Mouse (Mus musculus) heart, postnatal 36 days (tissue): Measurements from ENCODE around the gene Ppp5c. TPM values are rescaled to one million over a fixed set of nuclear protein-coding genes. Genes with fewer than 3 reads are reported as not detected.
"Not testable (repeated sequence)": the region's sequence is repeated elsewhere in the genome, so short reads cannot be mapped to it uniquely, and the experiment has no call there.

ENCODE experiments used
- DNase-seq, 2 experiments: peaks; one replicate each; pipeline ENCODE4 v3.0.0; 2021 to 2022
- intact Hi-C: fragments of 180-260 bp; cut with DNase I; formaldehyde crosslinking; loops from one replicate; pipeline ENCODE4 v1.15.1; 2025
- total RNA-seq, 2 experiments: library from RNA; stranded (reverse); gene quantifications; 2 replicates each; pipeline ENCODE4 v1.2.3; 2021

The Ppp5c gene
- total RNA-seq: 100 to 1,000 TPM; 107 to 109 TPM

DNA sequence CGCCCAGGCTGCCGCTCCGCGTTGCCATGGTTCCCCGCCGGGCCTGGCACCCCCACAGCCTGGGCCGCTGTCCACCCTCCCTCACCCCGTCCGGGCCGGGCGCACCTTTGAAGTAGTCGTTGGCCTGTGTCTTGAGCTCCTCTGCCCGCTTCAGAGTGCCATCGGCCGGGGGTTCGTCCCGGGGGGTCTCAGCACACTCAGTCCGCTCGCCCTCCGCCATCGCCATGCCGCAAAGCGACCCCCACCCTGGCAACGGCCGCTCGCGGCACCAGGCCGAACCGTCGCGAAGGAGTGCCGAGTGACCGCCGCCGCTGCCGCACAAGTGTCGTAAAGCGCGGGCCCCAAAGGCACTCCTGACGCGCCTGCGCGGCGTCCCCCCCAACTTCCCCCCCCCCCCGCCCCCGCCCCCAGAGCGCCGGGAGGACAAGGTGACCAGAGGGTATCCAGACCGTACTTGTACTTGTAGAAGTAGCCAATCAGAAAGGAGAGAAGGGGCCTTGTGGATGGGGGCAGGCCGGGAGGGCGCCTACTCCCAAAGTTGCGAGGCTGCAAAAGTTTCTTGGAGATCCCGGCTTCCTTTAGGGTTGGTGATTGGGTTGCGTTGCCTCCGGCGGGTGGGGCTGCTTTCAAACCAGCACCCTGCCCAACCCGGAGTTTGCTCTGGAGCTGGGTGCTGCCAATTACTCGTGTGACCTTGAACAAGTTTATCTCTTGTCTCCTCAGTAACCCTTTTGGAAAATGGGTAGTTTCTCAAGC lies at the start of gene Ppp5c:
Gene Ppp5c, minus strand, starts transcription at position 337 of the 756 bp plus-strand sequence.
- intact Hi-C loops: loop anchor here (2.0 kb wide), 1 partner anchor 27 kb away; no protein-coding TSS in a partner anchor

DNA sequence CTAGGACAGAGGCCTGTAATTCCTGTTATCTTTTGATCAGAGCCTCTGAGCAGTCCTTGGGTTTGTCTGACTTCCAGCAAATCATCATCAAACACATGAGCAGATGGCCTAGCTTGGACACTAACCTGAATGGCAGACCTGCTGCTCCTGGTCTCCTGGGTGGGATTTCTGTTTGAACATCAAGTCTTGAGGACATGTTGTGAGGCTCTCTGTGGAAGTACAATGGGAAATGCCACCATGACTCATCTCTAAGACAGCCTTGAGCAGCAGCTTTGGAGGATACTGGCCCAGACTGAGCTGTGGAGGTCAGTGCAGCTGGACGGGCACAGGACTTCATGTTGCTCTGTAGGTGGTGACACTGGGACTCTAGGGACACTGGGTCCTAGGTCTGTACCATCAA lies 48.8 kb upstream of the Ppp5c start:
- no peak for DNase-seq
- intact Hi-C loops: loop anchor here (10.0 kb wide), 1 partner anchor 1608 kb away; the partner anchor contains the start of gene Psg20

More for the DNA sequence above, at the start of gene Ppp5c:
- DNase-seq: peak; percentile 84 to 91

- intact Hi-C loops: loop anchor here (10.0 kb wide), 1 partner anchor 1611 kb away; the partner anchor contains the start of gene Psg20
- peak; percentile 50 to 55 for DNase-seq
These were observed 46.3 kb upstream of the Ppp5c start, which contains the start of gene Psg16 for GRCm38 (mm10) chr7:17073904-17074615. Gene Psg16 (plus strand): TSS chr7:17074040.

DNA sequence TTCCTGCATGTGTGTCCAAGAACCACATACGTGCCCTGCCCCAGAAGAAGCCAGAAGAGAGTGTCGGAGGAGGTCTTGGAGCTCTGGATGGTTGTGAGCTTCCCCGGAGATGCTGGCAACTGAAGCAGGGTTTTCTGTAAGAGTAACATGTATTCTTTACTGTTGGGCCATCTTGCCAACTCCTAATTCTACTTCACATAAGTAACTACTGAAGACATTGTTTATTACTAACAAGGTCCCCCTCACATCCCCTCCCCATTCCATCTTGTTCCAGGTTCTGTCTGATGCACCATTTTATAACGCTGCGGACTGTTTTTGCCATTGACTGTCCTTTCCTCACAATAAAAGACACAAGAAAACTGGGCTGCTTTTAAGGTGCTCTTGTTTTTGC lies 45.8 kb upstream of the Ppp5c start:
- no peak for DNase-seq
- intact Hi-C loops: loop anchor here (10.0 kb wide), 1 partner anchor 1611 kb away; the partner anchor contains the start of gene Psg20

DNA sequence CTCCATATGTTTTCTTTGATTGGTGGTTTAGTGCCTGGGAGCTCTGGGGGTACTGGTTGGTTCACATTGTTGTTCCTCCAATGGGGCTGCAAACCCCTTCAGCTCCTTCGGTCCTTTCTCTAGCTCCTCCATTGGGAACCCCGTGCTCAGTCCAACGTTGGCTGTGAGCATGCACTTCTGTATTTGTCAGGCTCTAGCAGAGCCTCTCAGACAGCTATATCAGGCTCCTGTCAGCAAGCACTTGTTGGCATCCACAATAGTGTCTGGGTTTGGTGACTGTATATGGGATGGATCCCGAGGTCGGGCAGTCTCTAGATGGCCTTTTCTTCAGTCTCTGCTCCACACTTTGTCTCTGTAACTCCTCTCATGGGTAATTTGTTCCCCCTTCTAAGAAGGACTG lies 39.9 kb upstream of the Ppp5c start:
- not testable (repeated sequence) for DNase-seq
- intact Hi-C loops: loop anchor here (2.0 kb wide), 1 partner anchor 117 kb away; no protein-coding TSS in a partner anchor

DNA sequence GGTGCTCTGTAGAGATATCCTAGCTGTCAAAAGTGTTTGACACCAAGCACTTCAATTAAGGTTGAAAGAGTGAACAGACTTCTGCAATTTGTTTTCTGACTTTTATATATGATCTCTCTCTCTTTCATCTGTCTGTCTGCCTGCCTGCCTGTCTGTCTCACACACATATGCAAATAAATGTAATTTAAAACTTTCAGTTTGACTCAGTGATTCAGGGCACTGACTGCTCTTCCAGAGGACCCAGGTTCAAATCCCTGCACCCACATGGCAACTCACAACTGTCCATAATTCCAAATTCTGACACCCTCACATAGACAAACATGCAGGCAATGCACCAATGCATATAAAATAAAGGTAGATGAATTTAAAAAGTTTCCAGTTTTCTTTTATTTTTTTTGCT lies 39.3 kb upstream of the Ppp5c start:
- no peak for DNase-seq
- intact Hi-C loops: loop anchor here (1.0 to 2.0 kb wide), 4 partner anchors 16 to 135 kb away; no protein-coding TSS in a partner anchor

DNA sequence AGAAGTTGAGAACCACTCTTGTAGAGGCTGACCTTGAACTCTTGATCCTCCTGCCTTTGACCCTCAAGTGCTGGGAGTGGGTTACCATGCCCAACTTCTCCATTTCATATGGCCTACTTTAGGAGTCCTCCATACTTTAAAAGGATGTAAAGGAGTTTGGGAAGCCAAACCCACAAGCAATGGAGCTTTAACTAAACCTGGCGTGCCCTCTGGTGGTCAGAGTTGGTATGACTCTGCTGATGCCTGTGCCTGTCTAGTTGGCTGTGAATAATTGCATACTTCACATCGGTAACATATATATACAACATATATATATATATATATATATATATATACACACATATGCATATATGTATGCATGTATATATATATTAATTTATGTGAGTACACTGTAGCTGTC lies 38.7 kb upstream of the Ppp5c start:
- intact Hi-C loops: loop anchor here (1.0 to 2.0 kb wide), 4 partner anchors 15 to 134 kb away; no protein-coding TSS in a partner anchor
- peak; percentile 91 to 95 for DNase-seq

GRCm38 (mm10) chr7:17065620-17066019 lies 37.9 kb upstream of the Ppp5c start:
- DNase-seq: no peak
- intact Hi-C loops: loop anchor here (1.0 to 2.0 kb wide), 4 partner anchors 14 to 133 kb away; no protein-coding TSS in a partner anchor

- DNase-seq: peak in 1 of 2 experiments; percentile 52
- intact Hi-C loops: no loop called here
These were observed 35.1 kb upstream of the Ppp5c start for GRCm38 (mm10) chr7:17062845-17063244.

GRCm38 (mm10) chr7:17062389-17062788 lies 34.7 kb upstream of the Ppp5c start, which contains the start of gene Hif3a:
Gene Hif3a (minus strand): TSS chr7:17062427.
- intact Hi-C loops: no loop called here
- DNase-seq: peak; percentile 53 to 65

DNA sequence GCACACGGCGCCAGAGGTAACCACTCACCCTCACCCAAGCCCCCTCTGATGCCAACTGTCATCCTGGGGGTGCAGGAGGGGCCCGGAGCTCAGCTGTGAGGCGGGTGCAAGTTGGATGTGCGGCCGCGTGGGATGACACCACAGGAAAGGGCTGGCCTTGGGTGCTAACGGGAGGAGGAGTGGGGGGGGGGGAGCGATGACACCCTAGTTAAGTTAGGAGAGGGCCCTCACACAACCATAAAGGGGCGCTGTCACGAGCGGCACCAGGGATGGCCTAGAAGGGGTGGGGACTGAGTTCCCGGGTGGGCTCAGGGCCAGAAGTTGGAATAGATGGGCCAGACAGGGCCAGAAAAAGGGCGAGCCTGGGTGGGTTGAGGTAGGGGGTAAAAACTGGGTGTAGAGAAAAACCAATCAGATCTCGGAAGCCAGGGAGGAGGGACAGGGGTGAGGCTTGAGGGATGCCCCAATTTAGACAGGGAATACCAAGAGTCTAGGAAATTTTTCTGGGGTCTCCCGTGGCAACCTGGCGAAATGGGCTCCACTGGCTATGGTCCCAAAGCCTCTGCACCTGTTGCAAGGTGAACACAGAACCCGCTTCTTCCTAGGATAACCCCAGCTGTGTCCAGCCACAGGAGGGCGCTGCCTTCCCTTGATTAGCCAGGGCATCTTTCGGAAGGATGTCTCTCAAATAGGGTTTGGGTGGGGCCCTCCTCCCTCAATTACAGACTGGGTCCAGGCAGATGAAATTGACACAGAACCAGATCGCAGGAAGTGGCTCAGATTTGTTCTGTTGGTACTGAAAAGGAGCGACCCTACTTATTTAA lies 33.3 kb upstream of the Ppp5c start:
- peak; percentile 48 to 70 for DNase-seq
- intact Hi-C loops: no loop called here

- DNase-seq: peak; percentile 98 to 99
- intact Hi-C loops: no loop called here
These were observed 32.5 kb upstream of the Ppp5c start for GRCm38 (mm10) chr7:17060031-17060781.

DNA sequence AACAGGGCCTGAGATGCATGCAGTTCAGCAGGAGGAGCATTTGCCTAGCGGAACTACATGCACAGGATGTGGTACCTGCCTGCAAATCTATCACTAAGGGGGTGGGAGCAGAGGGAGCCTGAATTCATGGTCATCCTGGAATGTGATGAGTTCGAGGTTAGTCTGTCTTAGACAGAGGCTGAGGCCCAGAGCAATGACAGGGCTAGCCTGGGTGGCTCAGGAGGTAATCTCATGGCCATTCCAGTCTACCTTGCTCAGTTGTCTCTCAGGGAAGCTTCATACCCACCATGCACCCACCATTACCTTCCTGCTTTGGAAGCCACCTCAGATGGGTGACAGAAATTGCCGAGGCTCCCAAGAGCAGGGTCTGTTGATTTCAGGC lies 31.7 kb upstream of the Ppp5c start:
- intact Hi-C loops: no loop called here
- peak; percentile 29 to 55 for DNase-seq

DNA sequence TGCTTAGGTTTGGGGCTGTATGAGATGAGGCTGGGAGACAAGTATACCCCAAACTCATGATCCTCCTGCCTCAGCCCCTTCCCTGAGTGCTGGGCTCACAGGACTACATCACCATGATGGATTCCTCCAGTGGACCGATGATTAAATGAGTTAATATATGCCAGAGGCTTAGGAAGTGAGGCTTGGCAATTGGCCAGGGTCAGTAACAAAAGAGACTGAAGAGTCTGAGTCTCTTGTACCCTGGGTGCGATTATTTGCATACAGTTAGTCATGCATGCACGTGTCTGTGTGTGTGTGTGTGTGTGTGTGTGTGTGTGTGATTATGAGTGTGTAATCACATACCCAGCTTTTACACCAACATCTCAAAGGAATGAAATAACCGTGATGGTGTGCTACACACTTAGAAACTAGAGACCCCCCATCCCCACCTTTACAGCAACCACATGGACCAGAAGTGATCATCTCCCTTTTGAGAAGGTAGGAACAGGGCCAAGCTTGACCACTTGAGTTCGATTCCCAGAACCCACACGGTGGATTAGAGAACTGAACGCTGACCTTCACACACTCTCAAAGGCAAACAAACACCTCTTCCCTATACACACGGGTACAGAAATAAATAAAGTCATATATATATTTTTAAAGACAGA lies 31.2 kb upstream of the Ppp5c start:
- DNase-seq: peak in 1 of 2 experiments; percentile 60
- intact Hi-C loops: no loop called here

- peak; percentile 83 to 90 for DNase-seq
- intact Hi-C loops: no loop called here
These were observed 30.5 kb upstream of the Ppp5c start for GRCm38 (mm10) chr7:17058071-17058689.

GRCm38 (mm10) chr7:17056601-17057523 lies 29.1 kb upstream of the Ppp5c start:
- intact Hi-C loops: no loop called here
- peak in 1 of 2 experiments; percentile 25 for DNase-seq

DNA sequence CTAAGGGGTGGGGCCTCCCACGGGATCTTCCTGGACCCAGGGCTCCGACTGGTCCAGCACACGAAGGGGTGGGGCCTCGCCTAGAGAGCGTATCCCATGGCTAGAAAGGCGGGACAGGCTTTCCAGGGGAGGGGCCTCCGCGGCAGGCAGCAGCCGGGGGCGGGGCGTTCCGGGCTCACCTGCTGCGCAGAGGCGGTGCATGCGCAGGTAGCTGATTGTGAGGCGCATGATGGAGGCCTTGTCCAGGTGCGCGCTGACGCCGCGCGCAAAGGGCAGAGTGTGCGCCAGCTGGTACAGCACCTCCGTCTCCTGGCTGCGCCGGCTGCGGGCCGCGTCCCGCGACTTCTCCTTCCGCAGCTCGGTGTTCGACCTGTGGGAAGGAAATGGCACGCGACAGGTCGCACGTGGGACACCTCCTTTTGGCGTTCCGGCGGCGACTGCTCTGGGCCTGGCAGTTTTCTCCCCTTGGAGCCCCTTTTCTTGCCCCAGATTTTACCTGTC lies 28.4 kb upstream of the Ppp5c start:
- intact Hi-C loops: no loop called here
- DNase-seq: peak; percentile 81 to 88
